Mouse (Mus musculus): ENCODE results near the gene Mcl1. TPM values are rescaled to one million over a fixed set of nuclear protein-coding genes. Genes with fewer than 3 reads are reported as not detected.

Mcl1 gene
- polyA plus RNA-seq, 1 experiment from 2014 or later = 46.3 TPM

GRCm38 (mm10) chr3:95631304-95631703 lies 27.3 kb upstream of the Mcl1 start:
- H3K9me3 ChIP-seq = no peaks in the 10 kb centered on the region
- H3K27me3 ChIP-seq = no peaks in the 10 kb centered on the region
- H3K27ac ChIP-seq (replicated peaks) = no peak overlapping the region
- WGBS = 74% methylated on average over 6 of the region's 6 CpGs
- H3K4me1 ChIP-seq (replicated peaks) = peaks cover 16% of the 10 kb centered on the region
- H3K4me2 ChIP-seq = no peak overlapping the region
- H3K9ac ChIP-seq = no peak overlapping the region
- H3K4me3 ChIP-seq = no peak overlapping the region
- peaks cover 72% of the 10 kb centered on the region for H3K36me3 ChIP-seq
- no peak for ATAC-seq (ENCODE audit: low FRiP score, low read depth)

- Histone ChIP-seq H3K27me3 (no peaks in the 10 kb centered on the region), H3K4me2 (no peak overlapping the region), H3K9me3 (no peaks in the 10 kb centered on the region), H3K36me3 (peaks cover 65% of the 10 kb centered on the region), H3K27ac (replicated peaks) (no peak overlapping the region), H3K4me3 (no peak overlapping the region), H3K9ac (no peak overlapping the region), H3K4me1 (replicated peaks) (peaks cover 1% of the 10 kb centered on the region)
- ATAC-seq (ENCODE audit: low FRiP score, low read depth) = no peak
- WGBS = 78% methylated on average over 12 of the region's 12 CpGs
These were observed 25.7 kb upstream of the Mcl1 start for GRCm38 (mm10) chr3:95632648-95633588.

GRCm38 (mm10) chr3:95635636-95636035 lies 23.0 kb upstream of the Mcl1 start:
- Histone ChIP-seq H3K4me3 (no peak overlapping the region), H3K36me3 (peaks cover 41% of the 10 kb centered on the region), H3K27ac (replicated peaks) (no peak overlapping the region), H3K27me3 (no peaks in the 10 kb centered on the region), H3K4me2 (no peak overlapping the region), H3K9me3 (no peaks in the 10 kb centered on the region), H3K4me1 (replicated peaks) (no peaks in the 10 kb centered on the region), H3K9ac (no peak overlapping the region)
- 79% methylated on average over 4 of the region's 4 CpGs for WGBS
- no peak for ATAC-seq (ENCODE audit: low FRiP score, low read depth)

- Histone ChIP-seq H3K4me2 (no peak overlapping the region), H3K27me3 (no peaks in the 10 kb centered on the region), H3K4me1 (replicated peaks) (no peaks in the 10 kb centered on the region), H3K36me3 (peaks cover 37% of the 10 kb centered on the region), H3K9me3 (no peaks in the 10 kb centered on the region), H3K4me3 (no peak overlapping the region), H3K27ac (replicated peaks) (no peak overlapping the region), H3K9ac (no peak overlapping the region)
- ATAC-seq (ENCODE audit: low FRiP score, low read depth) = no peak
- 90% methylated on average over 4 of the region's 4 CpGs for WGBS
These were observed 22.5 kb upstream of the Mcl1 start for GRCm38 (mm10) chr3:95636072-95636471.

GRCm38 (mm10) chr3:95639694-95640093 lies 18.9 kb upstream of the Mcl1 start:
- H3K9me3 ChIP-seq = no peaks in the 10 kb centered on the region
- H3K27ac ChIP-seq (replicated peaks) = no peak overlapping the region
- H3K9ac ChIP-seq = no peak overlapping the region
- peaks cover 13% of the 10 kb centered on the region; the same call in 1 of the 2 replicates for H3K36me3 ChIP-seq
- no peak overlapping the region for H3K4me2 ChIP-seq
- no peak for ATAC-seq (ENCODE audit: low FRiP score, low read depth)
- 89% methylated on average over 1 of the region's 1 CpGs for WGBS
- no peaks in the 10 kb centered on the region for H3K27me3 ChIP-seq
- no peaks in the 10 kb centered on the region for H3K4me1 ChIP-seq (replicated peaks)
- H3K4me3 ChIP-seq = no peak overlapping the region

- Histone ChIP-seq H3K36me3 (no peaks in the 10 kb centered on the region; the same call in 1 of the 2 replicates), H3K4me3 (no peak overlapping the region), H3K4me2 (no peak overlapping the region), H3K27ac (replicated peaks) (no peak overlapping the region), H3K27me3 (no peaks in the 10 kb centered on the region), H3K9ac (no peak overlapping the region), H3K4me1 (replicated peaks) (no peaks in the 10 kb centered on the region), H3K9me3 (no peaks in the 10 kb centered on the region)
- ATAC-seq (ENCODE audit: low FRiP score, low read depth) = no peak
- WGBS = 88% methylated on average over 7 of the region's 7 CpGs
These were observed 15.5 kb upstream of the Mcl1 start for GRCm38 (mm10) chr3:95643097-95643496.

GRCm38 (mm10) chr3:95645313-95646235 lies 13.0 kb upstream of the Mcl1 start:
- ATAC-seq (ENCODE audit: low FRiP score, low read depth) = no peak

GRCm38 (mm10) chr3:95648016-95648415 lies 10.6 kb upstream of the Mcl1 start:
- H3K4me1 ChIP-seq (replicated peaks) = no peaks in the 10 kb centered on the region
- 96% methylated on average over 5 of the region's 5 CpGs for WGBS
- H3K36me3 ChIP-seq = no peaks in the 10 kb centered on the region
- no peak for ATAC-seq (ENCODE audit: low FRiP score, low read depth)
- no peak overlapping the region for H3K9ac ChIP-seq
- H3K9me3 ChIP-seq = no peaks in the 10 kb centered on the region
- H3K4me3 ChIP-seq = no peak overlapping the region
- H3K27ac ChIP-seq (replicated peaks) = no peak overlapping the region
- no peaks in the 10 kb centered on the region for H3K27me3 ChIP-seq
- no peak overlapping the region for H3K4me2 ChIP-seq

More at GRCm38 (mm10) chr3:95645313-95646235, 13.0 kb upstream of the Mcl1 start:
- no peak overlapping the region for H3K9ac ChIP-seq
- no peaks in the 10 kb centered on the region; the same call in 1 of the 2 replicates for H3K36me3 ChIP-seq
- H3K27ac ChIP-seq (replicated peaks) = no peak overlapping the region
- H3K4me2 ChIP-seq = no peak overlapping the region
- no peaks in the 10 kb centered on the region for H3K4me1 ChIP-seq (replicated peaks)
- H3K27me3 ChIP-seq = no peaks in the 10 kb centered on the region
- WGBS = 75% methylated on average over 10 of the region's 10 CpGs
- H3K9me3 ChIP-seq = no peaks in the 10 kb centered on the region
- no peak overlapping the region for H3K4me3 ChIP-seq

GRCm38 (mm10) chr3:95650276-95651032 lies 8.1 kb upstream of the Mcl1 start:
- no peaks in the 10 kb centered on the region for H3K9me3 ChIP-seq
- no peaks in the 10 kb centered on the region for H3K27me3 ChIP-seq
- H3K4me1 ChIP-seq (replicated peaks) = peaks cover 5% of the 10 kb centered on the region; the same call in 1 of the 2 replicates
- H3K4me2 ChIP-seq = no peak overlapping the region
- no peaks in the 10 kb centered on the region for H3K36me3 ChIP-seq
- H3K27ac ChIP-seq (replicated peaks) = no peak overlapping the region
- no peak for ATAC-seq (ENCODE audit: low FRiP score, low read depth)
- 79% methylated on average over 6 of the region's 6 CpGs for WGBS
- H3K4me3 ChIP-seq = no peak overlapping the region
- H3K9ac ChIP-seq = no peak overlapping the region

GRCm38 (mm10) chr3:95651033-95651373 lies 7.6 kb upstream of the Mcl1 start:
- Histone ChIP-seq H3K9me3 (no peaks in the 10 kb centered on the region), H3K9ac (no peak overlapping the region), H3K4me3 (no peak overlapping the region), H3K4me1 (replicated peaks) (peaks cover 5% of the 10 kb centered on the region; the same call in 1 of the 2 replicates), H3K36me3 (no peaks in the 10 kb centered on the region), H3K4me2 (no peak overlapping the region), H3K27me3 (no peaks in the 10 kb centered on the region), H3K27ac (replicated peaks) (no peak overlapping the region)
- ATAC-seq (ENCODE audit: low FRiP score, low read depth) = no peak
- whole genome bisulfite sequencing = 90% methylated on average over 3 of the region's 3 CpGs

GRCm38 (mm10) chr3:95651391-95652203 lies 7.0 kb upstream of the Mcl1 start:
- Histone ChIP-seq H3K27me3 (no peaks in the 10 kb centered on the region), H3K9me3 (no peaks in the 10 kb centered on the region), H3K4me2 (no peak overlapping the region), H3K4me3 (no peak overlapping the region), H3K9ac (no peak overlapping the region), H3K4me1 (replicated peaks) (peaks cover 5% of the 10 kb centered on the region; the same call in 1 of the 2 replicates), H3K27ac (replicated peaks) (no peak overlapping the region), H3K36me3 (no peaks in the 10 kb centered on the region)
- ATAC-seq (ENCODE audit: low FRiP score, low read depth) = no peak
- WGBS = 91% methylated on average over 16 of the region's 16 CpGs

All from hindbrain, embryonic 15.5 days (tissue).